Comparison of ENCODE assay signal across 15 mouse cellular contexts in the genomic region with DNA sequence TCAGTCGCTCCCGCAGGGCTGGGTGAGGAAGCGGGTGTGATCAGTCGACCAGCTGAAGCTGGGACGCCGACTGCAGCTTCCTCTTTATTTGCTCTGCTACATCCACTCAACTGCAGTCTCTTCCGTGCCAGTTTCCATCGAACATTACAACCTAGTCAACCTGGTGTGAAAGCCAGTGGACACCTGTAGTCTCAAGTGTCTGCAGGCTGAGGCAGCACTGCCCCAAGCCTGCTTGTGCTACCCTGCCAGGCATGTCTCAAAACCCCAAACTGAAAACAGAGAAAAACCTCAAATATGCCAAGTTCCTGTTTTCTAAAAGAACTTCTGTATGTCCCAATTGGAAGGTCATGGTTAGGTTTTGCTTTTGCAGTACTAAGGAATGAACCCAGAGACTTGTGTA. TPM values are rescaled to one million over a fixed set of nuclear protein-coding genes. Genes with fewer than 3 reads are reported as not detected.
A peak's percentile ranks its signal among the peaks of the same experiment; 100 is the strongest.
DNase-seq lines count a peak whose midpoint lies in the region; ATAC-seq and TF ChIP-seq lines count a peak whose summit lies in the region.
"Had no signal": no experiment of that assay in that cellular context is flagged by ENCODE, and none has a peak within 500 bp of the region (broad histone marks: within the 10 kb centered on the region; RNA-seq: fewer than 3 reads in every experiment).

No protein-coding gene starts in this region.

- no peak for TF ChIP-seq POLR2A in CH12.LX (IDR thresholded peaks at IDR 0.05; ENCODE audit: low read depth, low read length)

- peaks cover 80% of the 10 kb centered on the region for H3K36me3 ChIP-seq in liver, embryonic 12.5 days
- H3K36me3 ChIP-seq in CH12.LX (replicated peaks in 1 of 2; ENCODE audit: control insufficient read depth in 1 of 2, insufficient read depth in 1 of 2, low read length in 1 of 2) = peaks cover 12 to 52% of the 10 kb centered on the region in 2 experiments
- H3K36me3 ChIP-seq in liver, embryonic 15.5 days (replicated peaks) = peaks cover 65% of the 10 kb centered on the region

- no peaks in the 10 kb centered on the region for H3K27me3 ChIP-seq in liver, embryonic 12.5 days (replicated peaks)
- H3K27me3 ChIP-seq in CH12.LX (replicated peaks) = no peaks in the 10 kb centered on the region
- H3K27me3 ChIP-seq in liver, embryonic 15.5 days = no peaks in the 10 kb centered on the region
- H3K27me3 ChIP-seq: embryonic facial prominence, embryonic 15.5 days; forebrain, embryonic 15.5 days had no signal

- in situ Hi-C loops in CH12.LX (cut with MboI; ENCODE audit: low pct_ligation_motif_present, low pct_unique_long_range_greater_than_20kb, low sequenced_read_pairs) = no loop called here

- TF ChIP-seq EP300 in CH12.LX (IDR thresholded peaks at IDR 0.05; ENCODE audit: low read length) = no peak; the same call in 1 of the 2 replicates

- DNase-seq in liver (no peak), CH12.LX (ENCODE audit: extremely low read depth) (peak; percentile 72), adipocyte (ENCODE audit: low spot score) (no peak)
- peak; percentile 46 for DNase-seq in naive thymus-derived CD4-positive, alpha-beta T cell, adult 2 months (ENCODE audit: low read depth)
- no peak for DNase-seq in right cerebral cortex, adult 18-20 months
- no peak for DNase-seq in adrenal gland, postnatal 10 days
- DNase-seq: cerebellum, postnatal 36 days; gastrocnemius, postnatal 25 days; lung, embryonic 14.5 days had no signal

- H3K4me1 ChIP-seq in liver, embryonic 12.5 days = no peaks in the 10 kb centered on the region
- peaks cover 10 to 33% of the 10 kb centered on the region in 2 experiments for H3K4me1 ChIP-seq in CH12.LX (ENCODE audit: control insufficient read depth in 1 of 2, insufficient read depth in 2 of 2)
- peaks cover 8% of the 10 kb centered on the region; the same call in 1 of the 2 replicates for H3K4me1 ChIP-seq in liver, embryonic 15.5 days (replicated peaks)
- H3K4me1 ChIP-seq: embryonic facial prominence, embryonic 15.5 days; forebrain, embryonic 15.5 days had no signal

- 39% methylated on average over 8 of the region's 8 CpGs for WGBS in liver, embryonic 12.5 days (ENCODE audit: insufficient replicate concordance)
- WGBS in liver, embryonic 15.5 days (ENCODE audit: insufficient replicate concordance) = 24% methylated on average over 8 of the region's 8 CpGs

- H3K27ac ChIP-seq in liver, embryonic 12.5 days = peak overlapping the region; percentile 38
- peak overlapping the region; percentile 35; the same call in 1 of the 2 replicates for H3K27ac ChIP-seq in CH12.LX (ENCODE audit: insufficient read depth, low read depth)
- H3K27ac ChIP-seq in liver, embryonic 15.5 days (replicated peaks) = peak overlapping the region; percentile 58
- H3K27ac ChIP-seq: embryonic facial prominence, embryonic 15.5 days; forebrain, embryonic 15.5 days; hindbrain, postnatal 0 days; left cerebral cortex, adult 2 months had no signal

- H3K4me2 ChIP-seq in liver, embryonic 12.5 days = no peak overlapping the region
- peak overlapping the region; percentile 19 for H3K4me2 ChIP-seq in CH12.LX (ENCODE audit: insufficient read depth, low read depth, poor library complexity, severe bottlenecking)
- no peak overlapping the region; the same call in 1 of the 2 replicates for H3K4me2 ChIP-seq in liver, embryonic 15.5 days
- H3K4me2 ChIP-seq: embryonic facial prominence, embryonic 15.5 days; forebrain, embryonic 15.5 days; lung, embryonic 14.5 days had no signal

- no peak overlapping the region for H3K9ac ChIP-seq in liver, embryonic 12.5 days
- no peak overlapping the region for H3K9ac ChIP-seq in CH12.LX (ENCODE audit: insufficient read depth, low read depth)
- no peak overlapping the region for H3K9ac ChIP-seq in liver, embryonic 15.5 days
- H3K9ac ChIP-seq: embryonic facial prominence, embryonic 15.5 days; forebrain, embryonic 15.5 days; lung, embryonic 14.5 days had no signal

- dilution Hi-C loops in CH12.LX (cut with MboI; ENCODE audit: extremely low pct_ligation_motif_present, extremely low pct_unique_long_range_greater_than_20kb, low sequenced_read_pairs) = no loop called here

- H3K9me3 ChIP-seq in liver, embryonic 12.5 days (replicated peaks) = no peaks in the 10 kb centered on the region
- no peaks in the 10 kb centered on the region for H3K9me3 ChIP-seq in CH12.LX (replicated peaks; ENCODE audit: low read length)
- H3K9me3 ChIP-seq in liver, embryonic 15.5 days (replicated peaks) = no peaks in the 10 kb centered on the region
- H3K9me3 ChIP-seq: embryonic facial prominence, embryonic 15.5 days; forebrain, embryonic 15.5 days had no signal

- H3K4me3 ChIP-seq in liver, embryonic 12.5 days = no peak overlapping the region
- H3K4me3 ChIP-seq in CH12.LX (replicated peaks in 1 of 3; ENCODE audit: low read depth in 2 of 3, low read length in 2 of 3, poor library complexity in 1 of 3) = no peak overlapping the region
- H3K4me3 ChIP-seq in liver, embryonic 15.5 days (replicated peaks) = peak overlapping the region; percentile 26; the same call in 1 of the 2 replicates
- H3K4me3 ChIP-seq: embryonic facial prominence, embryonic 15.5 days; forebrain, embryonic 15.5 days; left cerebral cortex, adult 2 months had no signal

- no peaks in the 10 kb centered on the region for H3K79me2 ChIP-seq in CH12.LX (replicated peaks; ENCODE audit: control insufficient read depth, extremely low read depth, insufficient read depth, poor library complexity, severe bottlenecking)

- no peak for TF ChIP-seq RAD21 in CH12.LX (IDR thresholded peaks at IDR 0.05; ENCODE audit: low read depth, low read length)

- no peak for TF ChIP-seq CTCF in CH12.LX (conservative IDR thresholded peaks at IDR 0.05 in 1 of 2, IDR thresholded peaks at IDR 0.05 in 1 of 2; ENCODE audit: low read depth in 2 of 2, low read length in 2 of 2)

- no peak for ATAC-seq in liver, embryonic 12.5 days
- no peak for ATAC-seq in liver, embryonic 15.5 days (ENCODE audit: insufficient read depth)
- ATAC-seq: forebrain, embryonic 15.5 days; hindbrain, postnatal 0 days had no signal

TF ChIP-seq in CH12.LX, 34 proteins besides CTCF, POLR2A, EP300 and RAD21:
- TF ChIP-seq MXI1 (IDR thresholded peaks at IDR 0.05; ENCODE audit: low read depth, low read length) (no peak), CHD2 (IDR thresholded peaks at IDR 0.05; ENCODE audit: low read length) (0 out of 2 replicates have a peak, but pooled peaks have one; percentile 11), IRF4 (IDR thresholded peaks at IDR 0.05; ENCODE audit: low read depth, low read length) (0 out of 2 replicates have a peak, but pooled peaks have one; percentile 44)

RNA-seq across cellular contexts. Expression of gene Cnih4, which starts 25.7 kb away (rescaled TPM):
- 56.4 and 62.1 TPM in 2 replicates for polyA plus RNA-seq in liver, embryonic 12.5 days (2016; fragmentation: Nextera tagmentation; extraction: Ambion mirVana)
- total RNA-seq in CH12.LX (2012; rRNA removed) = 24.2 and 28.9 TPM in 2 replicates
- total RNA-seq in CH12.LX (2014; rRNA removed) = 34.9 and 39.1 TPM in 2 replicates
- polyA plus RNA-seq in CH12.LX (2012; ENCODE audit: insufficient read length, low read depth) = 45.7 and 54.1 TPM in 2 replicates
- polyA plus RNA-seq in liver, embryonic 15.5 days (2015; fragmentation: Nextera tagmentation; extraction: Ambion mirVana) = 49.1 and 50.1 TPM in 2 replicates
- 10 to 100 TPM; 38.1 to 40.9 TPM for total RNA-seq in adrenal gland, postnatal 10 days (2021)

RNA-seq across cellular contexts. Expression of gene Nvl, which starts 26.2 kb away (rescaled TPM):
- 19.6 and 20.0 TPM in 2 replicates for polyA plus RNA-seq in liver, embryonic 12.5 days (2016; fragmentation: Nextera tagmentation; extraction: Ambion mirVana)
- 19.9 and 22.1 TPM in 2 replicates for total RNA-seq in CH12.LX (2012; rRNA removed)
- 27.1 and 30.3 TPM in 2 replicates for total RNA-seq in CH12.LX (2014; rRNA removed)
- polyA plus RNA-seq in CH12.LX (2012; ENCODE audit: insufficient read length, low read depth) = 36.0 and 38.4 TPM in 2 replicates
- 8.8 and 9.5 TPM in 2 replicates for polyA plus RNA-seq in liver, embryonic 15.5 days (2015; fragmentation: Nextera tagmentation; extraction: Ambion mirVana)
- 10 to 100 TPM; 14.4 to 20.6 TPM for total RNA-seq in adrenal gland, postnatal 10 days (2021)

RNA-seq across cellular contexts. Expression of gene Wdr26, which starts 41.6 kb away (rescaled TPM):
- polyA plus RNA-seq in liver, embryonic 12.5 days (2016; fragmentation: Nextera tagmentation; extraction: Ambion mirVana) = 52.5 and 56.7 TPM in 2 replicates
- total RNA-seq in CH12.LX (2012; rRNA removed) (32.4 and 32.9 TPM in 2 replicates), CH12.LX (2014; rRNA removed) (34.2 and 38.7 TPM in 2 replicates)
- 50.8 and 65.0 TPM in 2 replicates for polyA plus RNA-seq in CH12.LX (2012; ENCODE audit: insufficient read length, low read depth)
- 40.8 and 45.0 TPM in 2 replicates for polyA plus RNA-seq in liver, embryonic 15.5 days (2015; fragmentation: Nextera tagmentation; extraction: Ambion mirVana)
- 100 to 1,000 TPM; 126 to 138 TPM for total RNA-seq in adrenal gland, postnatal 10 days (2021)

Comparison
In these comparisons a context has a peak if more than half of its experiments do, and no peak if none do; other contexts are left out.
1. DNase-seq: peak in CH12.LX (single experiment) and naive thymus-derived CD4-positive, alpha-beta T cell, adult 2 months (single experiment); none in liver (single experiment), right cerebral cortex, adult 18-20 months (single experiment), adipocyte (single experiment) and adrenal gland, postnatal 10 days (single experiment).
2. Peak in every context shown above with its lines, with median percentiles within 50 percentile points of each other: H3K27ac ChIP-seq.